Mouse (Mus musculus): Measurements from ENCODE around the gene Ier5.

Ier5 gene

GRCm38 (mm10) chr1:155077675-155078074 lies 21.8 kb downstream of the Ier5 start:
- no peak for DNase-seq (ENCODE audit: low spot score)

GRCm38 (mm10) chr1:155075856-155076255 lies 23.6 kb downstream of the Ier5 start:
- no peak for DNase-seq (ENCODE audit: low spot score)

- DNase-seq (ENCODE audit: low spot score) = no peak
Observed at GRCm38 (mm10) chr1:155074856-155075255, 24.6 kb downstream of the Ier5 start.

GRCm38 (mm10) chr1:155073905-155074304 lies 25.5 kb downstream of the Ier5 start:
- DNase-seq (ENCODE audit: low spot score) = no peak

- no peak for DNase-seq (ENCODE audit: low spot score)
Observed at GRCm38 (mm10) chr1:155073133-155073532, 26.3 kb downstream of the Ier5 start.

- no peak for DNase-seq (ENCODE audit: low spot score)
Observed at GRCm38 (mm10) chr1:155071287-155071876, 28.1 kb downstream of the Ier5 start.

GRCm38 (mm10) chr1:155070561-155071286 lies 28.7 kb downstream of the Ier5 start:
- DNase-seq (ENCODE audit: low spot score) = no peak

GRCm38 (mm10) chr1:155069696-155070095 lies 29.7 kb downstream of the Ier5 start:
- DNase-seq (ENCODE audit: low spot score) = no peak

- DNase-seq (ENCODE audit: low spot score) = no peak
Observed at GRCm38 (mm10) chr1:155066196-155066595, 33.2 kb downstream of the Ier5 start.

GRCm38 (mm10) chr1:155065068-155065701 lies 34.3 kb downstream of the Ier5 start:
- no peak for DNase-seq (ENCODE audit: low spot score)

- DNase-seq (ENCODE audit: low spot score) = no peak
Observed at GRCm38 (mm10) chr1:155064649-155065048, 34.8 kb downstream of the Ier5 start.

- DNase-seq (ENCODE audit: low spot score) = no peak
Observed at GRCm38 (mm10) chr1:155064111-155064510, 35.3 kb downstream of the Ier5 start.

GRCm38 (mm10) chr1:155062963-155063362 lies 36.5 kb downstream of the Ier5 start:
- no peak for DNase-seq (ENCODE audit: low spot score)

- DNase-seq (ENCODE audit: low spot score) = no peak
Observed at GRCm38 (mm10) chr1:155062057-155062456, 37.4 kb downstream of the Ier5 start.

- no peak for DNase-seq (ENCODE audit: low spot score)
Observed at GRCm38 (mm10) chr1:155060832-155061801, 38.3 kb downstream of the Ier5 start.

- no peak for DNase-seq (ENCODE audit: low spot score)
Observed at GRCm38 (mm10) chr1:155060261-155060660, 39.2 kb downstream of the Ier5 start.

- DNase-seq (ENCODE audit: low spot score) = no peak
Observed at GRCm38 (mm10) chr1:155059505-155059904, 39.9 kb downstream of the Ier5 start.

- no peak for DNase-seq (ENCODE audit: low spot score)
Observed at GRCm38 (mm10) chr1:155058099-155059012, 41.1 kb downstream of the Ier5 start.

GRCm38 (mm10) chr1:155056166-155056565 lies 43.3 kb downstream of the Ier5 start:
- no peak for DNase-seq (ENCODE audit: low spot score)

- no peak for DNase-seq (ENCODE audit: low spot score)
Observed at GRCm38 (mm10) chr1:155055041-155055440, 44.4 kb downstream of the Ier5 start.

- DNase-seq (ENCODE audit: low spot score) = no peak
Observed at GRCm38 (mm10) chr1:155054366-155054965, 45.0 kb downstream of the Ier5 start.
